Mouse (Mus musculus) lung, embryonic 14.5 days (tissue): ENCODE data around the gene Limk1. TPM values are rescaled to one million over a fixed set of nuclear protein-coding genes. Genes with fewer than 3 reads are reported as not detected.

Experiments
- ATAC-seq: fragments of 200-750 bp; cut with Nextera tagmentation; 2 replicates; pipeline ENCODE4 v1.8.0; 2017; ENCODE audit warnings: mild to moderate bottlenecking, moderate TSS enrichment, moderate library complexity; ENCODE audit not compliant: insufficient read depth
- DNase-seq: peaks from one replicate; pipeline ENCODE4 v3.0.0-alpha.2; 2015
- H3K27ac ChIP-seq: fragments of 300-500 bp; sonication (generic); 2 replicates; pipeline ENCODE4 v1.5.1; 2014; ENCODE audit warnings: low read depth, mild to moderate bottlenecking, moderate library complexity
- H3K27me3 ChIP-seq: fragments of 300-500 bp; sonication (generic); 2 replicates; pipeline ENCODE4 v1.6.1; 2014; ENCODE audit warnings: low read length, control low read depth; ENCODE audit not compliant: insufficient read depth
- H3K36me3 ChIP-seq: fragments of 300-500 bp; sonication (generic); 2 replicates; pipeline ENCODE4 v1.6.1; 2014; ENCODE audit warnings: control low read depth; ENCODE audit not compliant: insufficient read depth
- H3K4me1 ChIP-seq: fragments of 300-500 bp; sonication (generic); 2 replicates; pipeline ENCODE4 v1.6.1; 2014; ENCODE audit warnings: antibody characterized with exemption, control low read depth; ENCODE audit not compliant: insufficient read depth
- H3K4me2 ChIP-seq: fragments of 300-500 bp; sonication (generic); 2 replicates; pipeline ENCODE4 v1.6.1; 2014; ENCODE audit warnings: mild to moderate bottlenecking
- H3K4me3 ChIP-seq: fragments of 300-500 bp; sonication (generic); 2 replicates; pipeline ENCODE4 v1.5.1; 2014; ENCODE audit warnings: low read depth, low read length
- H3K9ac ChIP-seq: fragments of 300-500 bp; sonication (generic); 2 replicates; pipeline ENCODE4 v1.6.1; 2014
- H3K9me3 ChIP-seq: fragments of 300-500 bp; sonication (generic); 2 replicates; pipeline ENCODE4 v1.6.1; 2016; ENCODE audit warnings: low read depth, low read length, control low read depth
- CTCF ChIP-seq: IDR thresholded peaks from 2 replicates; pipeline ENCODE4 v1.5.1; 2016; ENCODE audit warnings: antibody characterized with exemption, low read depth
- WGBS: fragments of 180-500 bp; shearing (Covaris S2); extraction: QIAGEN DNeasy Blood & Tissue Kit; methylation state at CpG from one replicate; pipeline ENCODE4 v1.1.7; 2014; 5-methylcytosine and 5-hydroxymethylcytosine counted together
- polyA plus RNA-seq: library from polyadenylated mRNA; unstranded; fragments of >200 nt; fragmentation: Nextera tagmentation; extraction: Ambion mirVana; gene quantifications from 2 replicates; pipeline ENCODE4 v1.2.1, GENCODE M21; 2014

The Limk1 gene
- polyA plus RNA-seq, 1 experiment from 2014 or later: 10.0 TPM

DNA sequence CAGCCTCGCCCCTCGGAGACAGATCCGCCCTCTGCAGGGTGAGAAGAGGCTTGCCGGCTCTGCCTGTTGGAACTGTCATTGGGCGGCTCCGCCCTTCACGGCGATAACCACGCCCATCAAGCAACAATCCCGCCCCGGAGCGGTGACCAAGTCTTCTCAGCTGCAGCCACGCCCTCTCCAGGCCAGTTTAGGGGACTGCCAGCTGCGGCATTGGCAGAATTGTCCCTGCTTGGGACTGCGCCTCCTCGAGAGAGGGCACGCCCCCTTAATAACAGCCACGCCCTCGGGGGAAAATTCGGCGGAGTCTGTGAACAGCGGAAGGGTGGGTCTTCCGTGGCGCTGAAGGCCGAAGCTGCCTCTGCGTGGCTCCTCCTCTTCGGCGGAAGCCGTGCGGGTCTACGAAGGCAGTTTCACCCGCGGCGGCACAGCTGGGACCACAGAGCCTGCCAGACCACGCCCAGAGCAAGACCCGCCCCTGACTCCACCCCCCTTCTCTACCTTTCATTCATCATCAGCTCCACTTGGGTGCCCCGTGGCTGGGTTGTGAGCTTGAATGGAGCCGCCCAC, 403 bp upstream of the Limk1 start:
- no peaks in the 10 kb centered on the region for H3K27me3 ChIP-seq
- H3K9ac ChIP-seq: peak overlapping the region; percentile 28; the same call in 1 of the 2 replicates
- ATAC-seq: peak; percentile 96
- peak; percentile 100 for DNase-seq
- peak overlapping the region; percentile 48 for H3K27ac ChIP-seq
- H3K36me3 ChIP-seq: peaks cover 5% of the 10 kb centered on the region; the same call in 1 of the 2 replicates
- peak overlapping the region; percentile 96 for H3K4me2 ChIP-seq
- H3K9me3 ChIP-seq: no peaks in the 10 kb centered on the region
- peak overlapping the region; percentile 79 for H3K4me3 ChIP-seq
- TF ChIP-seq CTCF: peak; percentile 67
- no peaks in the 10 kb centered on the region for H3K4me1 ChIP-seq
- under 1% methylated on average over 38 of the region's 38 CpGs for whole genome bisulfite sequencing

DNA sequence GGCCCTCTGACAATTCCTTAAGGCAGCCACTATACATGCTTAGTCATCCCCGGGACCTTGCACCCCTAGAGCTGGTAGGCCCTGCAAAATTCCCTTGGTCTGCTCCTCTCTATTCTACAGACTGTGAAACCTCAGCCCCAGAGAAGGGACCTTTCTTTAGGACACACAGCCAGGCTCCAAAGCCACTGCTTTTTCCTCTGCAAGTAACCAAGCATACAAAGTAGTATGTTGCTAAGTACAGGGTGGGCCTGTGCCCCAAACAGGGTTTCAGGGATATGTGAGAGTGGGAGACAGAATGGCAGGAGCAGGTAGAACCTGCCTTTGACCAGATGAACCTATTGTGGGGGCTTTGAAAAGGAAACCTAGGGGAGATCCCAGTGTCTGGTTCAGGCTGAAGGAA, 1.2 kb downstream of the Limk1 start:
- Histone ChIP-seq H3K9me3 (no peaks in the 10 kb centered on the region), H3K36me3 (peaks cover 7% of the 10 kb centered on the region; the same call in 1 of the 2 replicates), H3K27ac (no peak overlapping the region), H3K4me2 (peak overlapping the region; percentile 96), H3K4me1 (no peaks in the 10 kb centered on the region), H3K4me3 (0 out of 2 replicates have a peak overlapping the region, but pooled peaks have one; percentile 79), H3K9ac (peak overlapping the region; percentile 67), H3K27me3 (no peaks in the 10 kb centered on the region)
- no peak for TF ChIP-seq CTCF
- DNase-seq (no peak), ATAC-seq (no peak)
- 80% methylated on average over 1 of the region's 1 CpGs for WGBS

DNA sequence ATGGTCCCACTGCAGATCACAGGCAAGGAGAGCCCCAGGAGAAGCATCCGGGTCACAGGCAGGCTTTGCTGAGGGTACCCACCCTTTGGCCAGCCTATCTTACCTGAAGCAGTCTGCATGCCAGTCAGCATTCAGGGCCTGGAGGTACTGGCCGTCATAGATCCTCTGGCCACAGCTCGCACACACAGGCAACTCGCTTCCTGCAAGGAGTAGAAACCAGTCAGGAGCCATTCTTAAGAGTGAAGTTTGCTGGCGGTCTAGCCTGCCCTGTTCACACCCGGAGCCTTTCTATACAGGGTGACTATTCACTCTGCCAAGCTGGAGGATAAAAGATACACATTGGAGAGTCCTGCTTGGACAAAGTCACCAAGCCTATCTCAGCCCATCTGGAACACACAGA, 1.9 kb downstream of the Limk1 start:
- no peak overlapping the region for H3K27ac ChIP-seq
- H3K4me1 ChIP-seq: no peaks in the 10 kb centered on the region
- no peaks in the 10 kb centered on the region for H3K27me3 ChIP-seq
- 86% methylated on average over 6 of the region's 6 CpGs for WGBS
- ATAC-seq: no peak
- no peak for DNase-seq
- peaks cover 7% of the 10 kb centered on the region; the same call in 1 of the 2 replicates for H3K36me3 ChIP-seq
- no peak overlapping the region for H3K4me2 ChIP-seq
- H3K9ac ChIP-seq: no peak overlapping the region
- H3K4me3 ChIP-seq: no peak overlapping the region
- no peaks in the 10 kb centered on the region for H3K9me3 ChIP-seq
- no peak for TF ChIP-seq CTCF

DNA sequence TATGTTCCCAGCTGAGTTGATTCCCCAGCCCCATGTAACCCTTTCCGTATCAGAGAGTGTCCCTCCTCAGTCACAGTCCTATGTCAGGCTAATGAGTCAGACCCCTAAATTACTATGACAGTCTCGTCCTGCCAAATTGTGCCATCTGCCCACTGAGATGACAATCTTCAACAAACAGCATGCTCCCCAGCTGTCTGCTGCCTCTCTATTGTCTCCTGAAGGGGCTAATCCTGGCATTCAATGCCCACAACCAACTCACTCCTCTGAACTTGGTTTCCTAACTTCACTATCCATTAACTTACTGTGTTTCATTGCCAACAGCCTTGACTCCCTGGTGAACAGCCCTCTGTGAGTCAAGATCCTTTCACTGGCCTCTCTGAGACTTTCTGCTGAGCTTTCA, 4.0 kb downstream of the Limk1 start:
- ATAC-seq: no peak
- H3K27ac ChIP-seq: no peak overlapping the region
- no peak for TF ChIP-seq CTCF
- H3K36me3 ChIP-seq: peaks cover 7% of the 10 kb centered on the region; the same call in 1 of the 2 replicates
- no peak overlapping the region for H3K9ac ChIP-seq
- no peak for DNase-seq
- no peak overlapping the region for H3K4me3 ChIP-seq
- no peak overlapping the region for H3K4me2 ChIP-seq
- peaks cover 10% of the 10 kb centered on the region for H3K4me1 ChIP-seq
- WGBS: 82% methylated on average over 2 of the region's 2 CpGs
- H3K9me3 ChIP-seq: no peaks in the 10 kb centered on the region
- no peaks in the 10 kb centered on the region for H3K27me3 ChIP-seq

DNA sequence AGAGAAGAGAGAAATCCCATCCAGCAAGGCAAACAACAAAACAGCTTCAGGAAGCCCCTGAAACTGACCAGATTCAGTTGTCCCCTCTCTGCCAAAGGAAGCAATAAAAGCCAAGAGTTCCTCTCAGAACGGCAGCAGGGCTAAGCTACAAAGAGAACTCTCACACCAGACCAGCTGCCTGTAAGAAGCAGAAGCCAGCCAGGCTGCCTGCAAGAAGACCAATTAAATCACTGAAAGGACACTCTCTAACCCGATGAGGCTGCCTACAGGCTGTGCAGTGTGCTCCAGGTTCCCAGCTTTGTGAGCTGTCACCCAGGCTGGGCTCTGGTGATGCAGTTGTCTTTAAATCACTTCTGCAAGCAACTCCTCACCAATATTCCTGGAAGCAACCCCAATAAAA, 4.6 kb downstream of the Limk1 start:
- ATAC-seq (no peak), DNase-seq (no peak)
- Histone ChIP-seq H3K27ac (no peak overlapping the region), H3K4me1 (peaks cover 10% of the 10 kb centered on the region), H3K36me3 (peaks cover 7% of the 10 kb centered on the region; the same call in 1 of the 2 replicates), H3K9ac (no peak overlapping the region), H3K27me3 (no peaks in the 10 kb centered on the region), H3K9me3 (no peaks in the 10 kb centered on the region), H3K4me3 (no peak overlapping the region), H3K4me2 (no peak overlapping the region)
- TF ChIP-seq CTCF: no peak
- 70% methylated on average over 2 of the region's 2 CpGs for whole genome bisulfite sequencing

DNA sequence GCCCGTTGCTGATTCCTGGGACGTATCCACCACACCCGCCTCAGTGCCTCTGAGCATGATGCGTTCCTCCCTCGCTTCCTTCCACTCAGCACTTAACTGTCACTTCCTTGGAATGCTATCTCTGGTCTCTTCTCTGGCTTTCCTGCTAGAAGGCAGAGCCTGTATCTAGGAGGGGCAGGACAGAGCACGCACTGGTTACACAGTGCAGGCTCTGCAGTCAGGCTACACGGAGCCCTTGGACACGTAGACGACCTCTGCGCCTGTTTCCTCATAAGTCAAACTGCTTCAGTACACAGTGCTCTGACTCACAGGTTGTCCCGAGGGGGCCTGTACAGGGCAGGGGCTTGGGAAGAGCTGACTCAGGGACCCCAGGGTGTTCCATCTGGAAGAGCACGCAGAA, 8.2 kb downstream of the Limk1 start:
- Histone ChIP-seq H3K4me3 (no peak overlapping the region), H3K36me3 (0 out of 2 replicates have a peak, but pooled peaks cover 6% of the 10 kb centered on the region), H3K9me3 (no peaks in the 10 kb centered on the region), H3K4me1 (peaks cover 18% of the 10 kb centered on the region), H3K27me3 (no peaks in the 10 kb centered on the region), H3K4me2 (no peak overlapping the region), H3K27ac (peak overlapping the region; percentile 27; the same call in 1 of the 2 replicates), H3K9ac (peak overlapping the region; percentile 20; the same call in 1 of the 2 replicates)
- WGBS: 43% methylated on average over 12 of the region's 12 CpGs
- TF ChIP-seq CTCF: no peak
- ATAC-seq: no peak
- DNase-seq: peak; percentile 51

DNA sequence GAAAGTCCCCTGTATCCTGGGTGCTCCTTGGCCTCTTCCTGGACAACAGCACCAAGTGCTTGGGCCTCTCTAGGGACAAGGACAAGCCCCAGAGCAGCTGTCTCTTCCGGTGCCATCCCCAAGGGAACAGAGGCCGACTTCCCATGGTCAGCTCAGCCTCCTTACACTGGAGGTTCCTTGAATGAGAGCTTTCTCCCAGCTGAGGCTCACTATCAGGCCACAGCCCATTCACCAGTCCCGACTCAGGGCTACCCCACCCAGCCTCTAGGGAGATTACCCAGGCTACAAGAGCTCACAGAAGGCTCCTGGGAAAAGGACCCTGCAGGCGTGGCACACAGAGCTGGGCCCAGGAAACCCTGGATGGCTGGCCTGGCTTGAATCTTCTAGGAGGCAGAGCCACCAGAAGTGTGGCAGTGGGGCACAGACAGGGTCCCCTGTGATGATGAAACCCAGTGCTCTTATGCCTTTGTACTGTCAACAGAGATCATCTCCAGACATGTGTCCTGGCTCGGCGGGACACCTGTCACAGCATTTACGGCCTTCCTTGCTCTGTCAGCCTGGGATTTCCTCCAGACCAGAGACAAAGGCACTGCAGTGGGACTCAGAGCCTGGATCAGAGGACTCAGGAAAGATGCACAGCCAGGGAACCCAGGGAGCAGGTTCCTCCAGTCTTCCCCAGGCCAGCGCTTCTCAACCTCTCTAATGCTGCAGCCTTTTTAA, 9.4 kb downstream of the Limk1 start:
- Histone ChIP-seq H3K27ac (no peak overlapping the region), H3K4me1 (peaks cover 18% of the 10 kb centered on the region), H3K4me3 (no peak overlapping the region), H3K27me3 (no peaks in the 10 kb centered on the region), H3K9ac (no peak overlapping the region), H3K4me2 (no peak overlapping the region), H3K36me3 (0 out of 2 replicates have a peak, but pooled peaks cover 6% of the 10 kb centered on the region), H3K9me3 (no peaks in the 10 kb centered on the region)
- DNase-seq: no peak
- 75% methylated on average over 8 of the region's 8 CpGs for WGBS
- no peak for TF ChIP-seq CTCF
- no peak for ATAC-seq
